Mouse (Mus musculus) cerebellum, postnatal 10 days (tissue): Measurements from ENCODE around the gene Speer4c.
A peak's percentile ranks its signal among the peaks of the same experiment; 100 is the strongest.
"Not testable (repeated sequence)": the region's sequence is repeated elsewhere in the genome, so short reads cannot be mapped to it uniquely, and the experiment has no call there.

Source experiments
- DNase-seq, 2 experiments: peaks; one replicate each; pipeline ENCODE4 v3.0.0; 2021; ENCODE audit warnings: mixed read lengths in 2 of 2

The Speer4c gene

DNA sequence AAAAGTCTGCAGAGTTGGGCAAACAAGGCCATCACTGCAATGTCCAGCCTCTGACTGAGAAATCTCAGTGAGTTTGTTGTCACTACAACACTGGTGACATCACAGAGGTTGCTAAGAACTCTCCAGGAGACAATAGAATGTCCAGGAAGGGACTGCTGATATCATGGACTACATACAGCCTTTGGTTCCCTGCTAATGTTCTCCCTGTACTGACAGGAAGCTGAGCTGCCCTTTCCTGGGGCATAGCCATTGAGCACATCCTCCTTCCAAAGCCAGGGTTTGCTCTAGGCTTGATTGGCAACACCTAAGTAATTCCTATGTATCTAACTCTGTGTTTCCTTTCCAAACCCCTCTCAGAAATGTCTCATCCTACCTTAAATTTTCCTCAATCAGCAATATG is at the start of gene Speer4c:
TSS of gene Speer4c (minus strand) at position 101 of the 400 bp plus-strand sequence.
- DNase-seq, result not testable (repeated sequence)

DNA sequence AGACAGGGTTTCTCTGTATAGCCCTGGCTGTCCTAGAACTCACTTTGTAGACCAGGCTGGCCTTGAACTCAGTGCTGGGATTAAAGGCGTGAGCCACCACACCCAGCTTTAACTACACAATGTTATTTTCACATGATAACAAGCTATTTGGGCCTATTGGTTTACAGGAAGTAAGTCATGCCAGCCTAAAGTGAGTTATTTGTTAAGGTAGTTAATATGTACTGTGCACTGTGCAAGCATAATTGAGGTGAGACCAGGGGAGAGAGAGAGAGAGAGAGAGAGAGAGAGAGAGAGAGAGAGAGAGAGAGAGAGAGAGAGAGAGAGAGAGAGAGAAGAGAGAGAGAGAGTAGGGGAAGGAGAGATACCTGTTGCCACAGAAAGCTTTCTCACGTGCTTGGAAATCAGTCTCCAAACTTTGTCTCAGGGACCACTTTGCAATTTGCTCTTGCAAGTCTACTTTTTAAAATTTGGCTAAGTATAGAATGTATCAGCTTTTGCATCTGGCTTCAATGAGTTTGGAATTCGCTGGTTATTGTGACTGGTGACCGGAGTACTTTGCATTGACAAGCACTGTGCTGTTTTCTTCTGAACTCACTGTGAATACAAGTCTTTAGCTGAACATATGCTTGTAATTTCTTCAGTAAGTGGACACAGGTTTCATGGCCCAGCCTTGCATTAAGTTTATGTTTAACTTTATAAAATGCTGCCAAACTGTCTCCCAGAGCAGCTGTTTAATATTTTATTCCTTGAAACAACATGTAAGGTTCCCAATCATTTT is 33.6 kb upstream of the Speer4c start:
- no peak for DNase-seq

DNA sequence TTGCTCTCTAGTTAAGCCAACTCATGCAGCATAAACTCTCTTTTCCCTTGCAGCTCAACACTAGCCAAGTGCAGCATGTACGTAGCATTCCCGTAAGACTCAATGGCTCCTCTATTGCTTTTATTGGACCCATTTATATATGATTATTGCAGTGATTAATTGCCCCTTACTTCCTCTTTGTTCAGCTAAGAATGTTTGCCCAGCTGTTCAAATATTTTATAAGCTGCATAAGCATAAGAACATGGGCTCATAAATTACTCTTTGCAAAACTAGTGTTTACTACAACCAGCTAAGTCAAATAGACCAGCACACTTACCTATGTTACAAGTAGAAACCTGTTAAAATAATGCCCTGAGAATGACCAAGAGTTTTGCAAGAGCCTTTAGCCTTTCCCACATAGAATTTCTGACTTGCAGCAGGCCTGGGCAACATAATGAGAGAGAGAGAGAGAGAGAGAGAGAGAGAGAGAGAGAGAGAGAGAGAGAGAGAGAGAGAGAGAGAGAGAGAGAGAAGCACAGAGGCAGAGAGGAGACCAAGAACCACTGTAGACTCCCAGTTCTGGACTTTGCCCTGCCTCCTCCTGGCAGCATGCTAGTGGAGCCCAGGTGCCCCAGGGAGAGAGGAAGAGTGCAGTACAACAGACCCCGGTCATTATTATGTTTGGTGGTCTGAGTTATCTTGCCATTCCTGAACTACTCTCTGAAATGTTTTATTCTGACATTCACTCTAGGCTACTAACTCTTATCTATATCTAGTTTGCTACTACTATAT is 20.2 kb upstream of the Speer4c start:
- no peak for DNase-seq

DNA sequence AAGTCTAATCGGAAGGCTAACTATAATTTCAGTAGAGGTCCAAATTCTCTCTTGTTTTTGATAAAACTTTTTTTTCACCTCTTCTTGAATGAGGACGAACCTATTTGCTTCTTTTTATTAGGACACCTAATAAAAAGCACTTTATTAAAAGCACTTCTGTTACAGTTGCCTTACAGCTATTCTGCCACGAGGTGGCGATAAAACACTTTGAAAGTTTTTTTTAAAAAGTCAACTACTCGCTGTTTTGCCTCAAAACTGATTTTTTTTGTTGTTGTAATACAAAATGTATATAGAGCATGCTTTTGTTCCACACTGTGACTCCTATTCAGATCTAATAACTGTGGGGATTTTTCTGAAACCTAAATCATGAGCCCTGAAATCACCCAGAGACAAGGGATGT is 11.2 kb downstream of the Speer4c start:
- DNase-seq, result peak; percentile 20 to 23

DNA sequence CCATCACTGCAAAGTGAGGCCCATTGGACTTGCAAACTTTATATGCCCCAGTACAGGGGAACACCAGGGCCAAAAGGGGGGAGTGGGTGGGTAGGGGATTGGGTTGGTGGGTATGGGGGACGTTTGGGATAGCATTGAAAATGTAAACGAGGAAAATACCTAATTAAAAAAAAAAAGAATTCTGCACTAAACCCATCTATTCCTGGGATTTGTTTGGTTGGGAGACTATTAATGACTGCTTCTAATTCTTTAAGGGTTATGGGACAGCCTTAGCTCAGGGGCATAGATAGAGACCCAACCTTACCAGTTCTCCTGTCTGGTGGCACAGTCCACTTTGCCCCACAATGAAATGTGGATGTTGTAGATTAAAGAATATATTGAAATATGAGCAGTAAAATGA is 16.4 kb downstream of the Speer4c start:
- not testable (repeated sequence) for DNase-seq

DNA sequence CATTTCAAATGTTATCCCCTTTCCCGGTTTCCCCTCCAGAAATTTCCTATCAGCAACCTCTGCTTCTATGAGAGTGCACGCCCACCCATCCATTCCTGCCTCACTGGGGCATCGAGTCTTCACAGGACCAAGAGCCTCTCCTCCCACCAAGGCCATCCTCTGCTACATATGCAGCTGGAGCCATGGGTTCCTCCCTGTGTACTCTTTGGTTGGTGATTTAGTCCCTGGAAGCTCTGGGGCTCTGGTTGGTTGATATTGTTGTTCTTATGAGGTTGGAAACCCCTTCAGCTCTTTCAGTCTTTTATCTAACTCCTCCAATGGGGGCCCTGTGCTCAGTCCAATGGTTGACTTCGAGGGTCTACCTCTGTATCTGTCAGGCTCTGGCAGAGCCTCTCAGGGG is 22.2 kb downstream of the Speer4c start:
- DNase-seq, result not testable (repeated sequence)

DNA sequence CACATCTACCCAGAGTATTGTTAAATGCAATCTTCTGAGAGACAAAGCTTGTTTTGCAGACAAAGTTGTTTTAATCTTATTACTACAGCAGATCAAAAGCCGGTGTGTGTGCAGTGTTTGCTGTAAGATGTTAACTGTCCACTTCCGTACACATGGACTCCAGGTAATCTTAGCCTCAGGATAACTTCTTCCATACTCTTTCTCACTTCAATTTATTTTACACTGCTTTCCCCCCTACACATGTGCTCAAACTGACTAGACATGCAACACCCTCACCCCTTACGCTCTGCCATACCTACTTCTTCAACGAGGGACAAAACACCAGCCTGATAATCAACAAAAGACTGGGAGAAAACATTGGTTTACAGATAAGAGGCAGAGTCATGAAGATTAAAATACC is 23.2 kb downstream of the Speer4c start:
- DNase-seq, result not testable (repeated sequence)

DNA sequence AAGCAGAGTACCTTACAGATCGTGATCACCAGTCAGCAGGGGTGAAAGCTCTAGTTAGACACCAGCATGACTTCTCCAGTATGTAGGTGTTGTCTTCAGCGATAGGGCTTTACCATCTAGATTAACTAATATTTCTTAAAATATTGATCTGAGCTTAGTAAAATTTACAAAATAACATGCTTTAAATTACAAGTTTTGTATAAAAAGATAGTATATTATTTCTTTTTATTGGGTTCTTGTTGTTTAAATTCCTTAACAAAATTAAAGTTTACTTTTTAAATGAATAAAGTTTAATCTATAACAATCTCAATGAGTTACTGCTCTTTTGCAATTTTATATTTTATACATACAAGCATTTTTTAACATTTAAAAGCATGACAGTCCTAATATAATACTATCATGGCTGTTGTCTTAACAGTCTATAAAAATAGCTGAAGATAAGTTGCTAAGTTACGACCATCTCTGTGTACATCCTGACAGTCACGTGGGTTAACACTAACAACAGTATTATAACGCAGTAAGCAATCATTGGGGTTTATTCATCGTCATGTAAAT is 24.3 kb downstream of the Speer4c start:
- DNase-seq, result not testable (repeated sequence)

DNA sequence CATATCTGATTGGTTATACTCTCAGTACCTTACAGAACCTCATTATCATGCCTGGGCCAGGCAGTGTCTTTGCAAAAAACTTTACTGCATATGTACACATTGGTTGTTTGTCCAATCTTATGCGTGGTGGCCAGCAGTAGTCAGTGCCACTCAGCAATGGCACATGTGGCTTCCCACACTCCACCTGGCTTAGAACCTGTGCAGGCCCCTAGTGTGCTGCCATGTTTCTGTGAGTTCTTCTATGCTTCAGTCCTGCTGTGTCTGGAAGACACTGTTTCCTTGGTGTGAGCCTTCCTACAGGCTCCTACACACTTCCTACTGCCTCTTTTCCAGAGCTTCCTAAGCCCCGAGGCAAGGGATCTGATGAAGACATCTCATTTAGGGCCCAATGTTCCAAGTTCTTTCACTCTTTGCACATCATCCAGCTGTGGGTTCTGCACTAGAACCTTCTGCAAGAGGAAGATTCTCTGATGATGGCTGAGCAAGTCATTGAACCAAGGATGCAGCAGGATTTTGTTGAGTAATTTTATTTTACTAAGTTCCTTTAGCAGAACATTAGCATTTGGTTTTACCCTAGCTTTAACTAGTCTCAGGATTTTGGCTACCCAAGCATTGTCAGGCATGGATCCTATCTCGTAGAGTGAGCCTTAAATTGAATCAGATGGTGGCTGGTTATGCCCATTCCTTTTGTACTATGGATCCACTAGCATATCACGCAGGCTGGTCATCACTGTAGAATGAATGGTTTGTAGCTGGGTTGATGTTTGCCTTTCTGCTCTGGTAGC is 25.0 kb downstream of the Speer4c start:
- not testable (repeated sequence) for DNase-seq

DNA sequence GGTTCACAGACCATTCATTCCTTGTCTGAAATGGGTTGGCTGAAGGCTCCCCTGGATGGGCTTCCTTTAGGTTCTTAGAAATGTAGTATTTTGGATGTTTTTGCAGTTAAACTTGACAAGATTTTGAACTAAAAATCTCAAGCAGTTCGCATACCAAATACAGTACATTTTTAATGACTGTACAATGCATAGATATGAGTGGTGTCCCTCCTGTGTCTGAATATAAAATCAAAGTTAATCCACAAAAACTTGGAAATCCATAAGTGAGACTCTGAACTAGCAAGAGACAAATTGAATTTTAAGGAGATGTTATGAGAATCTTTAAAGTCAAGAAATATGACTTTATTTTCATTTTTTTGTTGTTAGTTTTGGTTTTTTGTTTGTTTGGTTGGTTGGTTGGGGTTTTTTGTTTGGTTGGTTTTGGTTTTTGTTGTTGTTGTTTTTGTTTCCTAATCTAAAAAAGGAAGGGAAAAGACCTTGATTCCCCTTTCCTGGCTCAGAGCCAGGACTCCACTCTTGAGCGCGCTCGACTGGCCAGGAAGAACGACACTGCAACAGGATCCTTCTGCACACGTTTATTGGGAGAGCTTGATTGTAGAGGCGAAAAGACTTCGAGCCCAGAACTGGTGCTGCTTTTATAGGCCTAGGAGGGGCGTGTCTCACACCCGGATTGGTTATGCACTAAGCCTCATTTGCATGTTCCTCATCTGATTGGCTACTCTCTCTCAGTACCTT is 32.6 kb downstream of the Speer4c start:
- DNase-seq, result peak; percentile 16 to 21

DNA sequence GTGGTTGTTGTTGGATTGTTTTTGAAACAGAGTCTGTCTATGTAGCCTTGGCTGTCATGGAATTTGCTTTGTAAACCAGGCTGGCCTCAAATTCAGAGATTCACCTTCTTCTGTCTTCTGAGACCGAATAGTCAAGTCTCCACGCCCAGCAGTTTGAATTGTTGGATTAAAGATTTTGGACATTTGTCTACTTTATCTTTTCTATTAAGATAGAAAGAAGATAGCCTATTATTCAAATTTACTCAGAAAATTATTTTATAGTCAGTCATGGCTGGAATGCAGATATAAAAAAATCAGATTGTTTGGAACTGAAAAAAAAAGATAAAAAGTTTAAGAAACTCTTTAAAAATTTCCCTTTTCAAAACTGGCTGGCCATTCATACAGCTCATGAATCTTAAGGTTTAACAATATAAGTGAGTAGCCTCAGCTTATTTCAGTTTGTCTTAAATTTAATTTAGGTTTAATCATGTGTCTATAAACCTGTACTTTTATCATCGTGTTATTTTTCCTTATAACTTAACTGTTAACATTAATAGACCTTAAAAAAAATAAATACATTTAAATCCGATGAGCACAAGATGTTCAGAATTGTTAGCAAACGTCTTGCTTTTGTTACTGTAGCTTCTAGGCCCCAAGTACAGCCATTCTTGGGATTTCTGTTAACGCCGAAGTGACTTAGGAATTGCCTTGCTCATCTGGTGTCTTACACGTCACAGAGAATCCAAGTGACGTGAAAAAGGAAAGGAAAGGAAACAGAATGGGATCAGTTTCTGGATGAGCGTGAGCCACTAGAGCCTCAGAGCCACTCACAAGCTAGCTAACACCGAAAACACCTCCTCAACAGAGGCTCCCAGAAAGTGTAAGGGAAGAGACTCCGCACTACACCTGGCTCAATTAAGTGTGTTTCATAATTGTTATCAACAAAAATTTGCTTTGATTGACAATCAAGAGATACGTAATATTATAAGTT is 33.8 kb downstream of the Speer4c start:
- not testable (repeated sequence) for DNase-seq

DNA sequence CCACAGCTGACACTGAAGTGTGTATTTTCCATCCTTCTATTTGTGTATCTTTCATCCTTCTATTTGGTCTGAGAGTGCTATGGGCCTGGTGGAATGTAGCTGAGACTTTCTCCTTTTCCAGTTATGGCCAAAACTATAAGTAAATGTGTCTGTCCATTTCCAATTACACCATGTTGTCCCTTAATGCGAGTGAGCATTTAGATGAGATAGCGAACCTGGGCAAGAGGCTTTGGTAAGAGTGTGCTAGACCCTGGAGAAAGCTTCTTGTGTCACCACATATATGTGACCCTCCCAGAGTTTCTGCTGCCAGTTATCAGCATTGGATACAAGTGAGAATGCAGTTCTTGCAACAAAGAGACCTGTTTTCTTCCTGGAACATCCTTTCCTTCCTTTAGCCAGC is 35.2 kb downstream of the Speer4c start:
- DNase-seq, result not testable (repeated sequence)

DNA sequence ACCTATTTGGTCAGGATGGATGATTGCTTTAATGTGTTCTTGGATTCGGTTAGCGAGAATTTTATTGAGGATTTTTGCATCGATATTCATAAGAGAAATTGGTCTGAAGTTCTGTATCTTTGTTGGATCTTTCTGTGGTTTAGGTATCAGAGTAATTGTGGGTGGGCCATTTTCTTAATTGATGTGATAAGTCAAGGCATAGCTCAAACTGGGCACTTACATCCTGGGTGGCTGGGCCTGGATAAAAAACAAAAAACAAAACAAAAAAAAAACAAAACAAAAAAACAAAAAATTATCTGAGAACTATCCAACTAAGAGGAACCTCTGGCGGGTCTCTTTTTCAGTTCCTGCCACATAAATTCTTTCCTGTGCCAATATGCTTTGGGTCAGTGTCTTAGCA is 36.3 kb downstream of the Speer4c start:
- not testable (repeated sequence) for DNase-seq

DNA sequence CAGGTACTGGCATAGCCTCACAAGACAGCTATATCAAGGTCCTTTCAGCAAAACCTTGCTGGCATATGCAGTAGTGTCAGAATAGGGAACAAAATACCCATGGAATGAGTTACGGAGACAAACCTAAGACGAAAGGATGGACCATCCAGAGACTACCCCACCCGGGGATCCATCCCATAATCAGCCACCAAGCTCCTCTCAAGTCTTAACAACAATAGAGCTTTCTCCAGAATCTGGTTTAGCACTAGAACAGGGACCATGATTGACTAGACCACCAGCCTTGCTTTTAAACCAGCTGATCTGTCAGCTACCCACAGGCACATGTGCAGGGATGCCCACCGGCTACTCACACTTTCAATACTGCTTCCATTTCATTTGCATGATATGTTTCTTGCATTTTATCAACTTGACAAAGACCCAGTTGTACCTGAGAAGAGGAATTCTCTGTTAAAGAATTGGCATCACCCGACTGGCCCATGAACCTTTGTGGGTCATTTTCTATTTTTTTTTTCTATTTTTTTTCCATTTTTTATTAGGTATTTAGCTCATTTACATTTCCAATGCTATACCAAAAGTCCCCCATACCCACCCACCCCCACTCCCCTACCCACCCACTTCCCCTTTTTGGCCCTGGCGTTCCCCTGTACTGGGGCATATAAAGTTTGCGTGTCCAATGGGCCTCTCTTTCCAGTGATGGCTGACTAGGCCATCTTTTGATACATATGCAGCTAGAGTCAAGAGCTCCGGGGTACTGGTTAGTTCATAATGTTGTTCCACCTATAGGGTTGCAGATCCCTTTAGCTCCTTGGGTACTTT is 39.4 kb downstream of the Speer4c start:
- not testable (repeated sequence) for DNase-seq

DNA sequence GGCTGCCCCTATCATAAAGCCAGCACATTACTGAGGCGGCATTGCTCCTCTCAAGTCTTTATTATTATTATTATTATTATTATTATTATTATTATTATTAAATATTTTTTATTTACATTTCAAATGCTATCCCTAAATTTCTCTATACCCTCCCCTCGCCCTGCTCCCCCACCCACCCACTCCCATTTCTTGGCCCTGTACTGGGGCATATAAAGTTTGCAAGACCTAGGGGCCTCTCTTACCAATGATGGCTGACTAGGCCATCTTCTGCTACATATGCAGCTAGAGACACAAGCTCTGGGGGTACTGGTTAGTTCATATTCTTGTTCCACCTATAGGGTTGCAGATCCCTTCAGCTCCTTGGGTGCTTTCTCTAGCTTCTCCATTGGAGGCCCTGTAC is 40.1 kb downstream of the Speer4c start:
- not testable (repeated sequence) for DNase-seq

DNA sequence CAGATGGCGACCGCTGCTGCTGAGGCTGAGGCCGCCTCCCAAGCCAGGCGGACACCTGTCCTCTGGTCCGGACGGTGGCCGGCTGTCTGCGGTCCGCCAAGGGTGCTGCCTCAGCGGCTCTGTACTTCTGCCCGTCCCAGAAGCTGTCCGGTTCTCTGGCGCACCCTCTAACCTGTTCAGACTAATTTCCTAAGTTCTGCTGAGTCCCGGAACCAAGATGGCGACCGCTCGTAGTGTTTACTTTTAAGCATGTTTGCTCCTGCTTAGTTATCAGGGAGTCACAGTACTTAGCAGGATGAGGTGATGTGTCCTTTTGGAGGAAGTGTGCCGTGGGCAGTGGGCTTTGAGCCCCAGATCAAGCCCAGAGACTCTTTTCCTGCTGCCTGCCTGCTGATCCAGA is 43.3 kb downstream of the Speer4c start:
- not testable (repeated sequence) for DNase-seq

DNA sequence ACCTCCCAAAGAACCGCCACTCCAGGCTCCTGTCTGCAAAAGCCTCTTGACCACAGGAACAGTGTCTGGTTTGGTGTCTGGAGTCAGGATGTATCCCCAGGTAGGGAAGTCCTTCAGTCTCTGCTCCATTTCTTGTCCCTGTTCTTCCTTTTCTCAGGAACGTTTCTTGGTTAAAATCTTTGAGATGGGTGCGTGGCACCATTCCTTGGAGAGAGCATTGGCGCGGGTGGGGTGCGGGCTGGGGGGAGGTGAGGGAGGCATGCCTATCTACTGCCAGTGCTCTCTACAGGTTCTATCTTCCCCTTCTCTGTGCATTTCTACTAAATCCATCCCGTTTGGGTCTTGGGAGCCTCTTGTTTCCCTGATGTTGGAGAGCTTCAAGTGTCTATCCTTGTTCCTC is 50.2 kb downstream of the Speer4c start:
- not testable (repeated sequence) for DNase-seq
